Mouse (Mus musculus) naive thymus-derived CD4-positive, alpha-beta T cell, adult 2 months (primary cell): ENCODE results near the gene Plekhg5.

Experiments used
- DNase-seq: peaks from one replicate; pipeline ENCODE4 v3.0.0-alpha.2; 2011; ENCODE audit warnings: low read depth

Plekhg5 gene

DNA sequence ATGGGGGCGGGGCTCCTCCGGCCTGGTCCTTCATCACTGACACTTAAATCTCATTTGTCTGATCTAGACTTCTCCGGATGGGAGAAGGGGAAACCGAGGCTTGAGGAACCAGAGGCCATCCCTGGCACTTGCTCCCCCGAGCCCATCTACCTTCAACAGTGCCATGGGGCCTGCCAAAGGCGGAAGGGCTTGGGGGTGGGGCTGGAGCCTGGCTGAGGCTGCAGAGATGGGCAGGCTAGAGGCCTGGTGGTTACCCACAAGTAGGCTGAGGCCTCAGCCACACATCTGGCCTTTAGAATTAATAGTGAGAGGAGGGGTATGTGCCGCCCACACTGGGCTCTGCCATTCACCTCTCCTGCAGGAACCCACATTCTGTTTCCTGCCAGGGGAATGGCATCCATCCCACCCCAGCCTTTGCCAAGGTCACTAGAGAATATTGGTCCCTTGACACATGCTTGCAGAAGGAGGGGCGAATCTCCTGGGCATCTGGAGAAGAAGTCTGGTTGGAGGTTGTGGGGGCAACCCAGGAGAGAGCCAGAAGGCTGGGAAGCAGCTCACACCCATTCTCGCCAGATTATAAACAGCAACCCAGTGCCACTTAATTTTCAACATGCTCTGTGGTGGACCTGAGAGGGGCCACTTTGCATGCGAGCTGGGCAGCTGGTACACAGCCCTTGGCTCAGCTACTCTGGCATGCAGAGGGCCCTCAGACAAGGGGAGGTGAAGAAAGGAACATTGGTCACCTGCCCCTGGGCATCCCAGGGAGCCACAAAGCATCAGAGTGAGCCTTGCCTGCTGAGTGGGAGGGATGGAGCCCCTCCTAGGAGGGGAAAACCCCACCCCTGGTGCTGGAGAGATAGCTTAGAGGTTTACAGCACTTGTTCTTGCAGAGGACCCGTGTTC, 1.6 kb upstream of the Plekhg5 start:
- no peak for DNase-seq

DNA sequence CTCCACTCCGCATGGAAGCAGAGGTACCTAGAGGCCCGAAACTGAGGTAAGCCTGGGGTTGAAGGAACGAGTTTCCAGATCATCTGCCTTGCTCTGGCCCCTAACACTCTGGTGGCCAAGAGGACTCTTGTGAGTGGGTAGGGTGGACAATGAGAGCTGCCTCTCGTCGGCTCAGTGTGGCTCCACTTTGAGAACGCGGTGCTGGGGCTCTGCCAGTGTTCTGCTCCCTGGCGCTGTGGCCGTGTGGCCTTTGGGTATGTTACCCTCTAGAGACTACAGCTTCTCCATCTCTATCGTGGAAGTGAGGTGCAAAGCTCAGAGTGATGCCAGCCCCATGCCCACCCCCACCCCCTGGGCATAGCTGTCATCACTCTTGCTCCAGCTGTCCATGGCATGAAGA, 357 bp downstream of the Plekhg5 start:
- no peak for DNase-seq

DNA sequence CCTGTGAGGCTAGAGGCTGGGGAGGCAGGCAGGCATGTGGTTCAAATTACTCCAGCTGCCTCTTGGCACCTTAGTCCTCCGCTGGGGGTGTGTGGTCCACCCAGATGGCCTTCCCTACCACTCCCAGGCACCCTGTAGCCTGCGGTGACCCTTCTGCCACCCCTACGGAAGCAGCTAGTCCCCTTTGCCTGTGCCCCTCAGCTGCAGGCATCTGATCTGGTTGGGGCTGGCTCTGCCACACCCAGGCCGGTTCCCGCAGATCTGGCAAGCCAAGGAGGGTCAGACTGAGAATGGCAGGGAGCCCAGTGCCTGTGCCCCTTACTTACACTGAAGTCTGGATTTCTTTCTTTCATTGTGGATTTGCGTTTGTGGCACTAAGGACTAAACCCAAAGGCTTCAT, 1.4 kb downstream of the Plekhg5 start:
- no peak for DNase-seq

DNA sequence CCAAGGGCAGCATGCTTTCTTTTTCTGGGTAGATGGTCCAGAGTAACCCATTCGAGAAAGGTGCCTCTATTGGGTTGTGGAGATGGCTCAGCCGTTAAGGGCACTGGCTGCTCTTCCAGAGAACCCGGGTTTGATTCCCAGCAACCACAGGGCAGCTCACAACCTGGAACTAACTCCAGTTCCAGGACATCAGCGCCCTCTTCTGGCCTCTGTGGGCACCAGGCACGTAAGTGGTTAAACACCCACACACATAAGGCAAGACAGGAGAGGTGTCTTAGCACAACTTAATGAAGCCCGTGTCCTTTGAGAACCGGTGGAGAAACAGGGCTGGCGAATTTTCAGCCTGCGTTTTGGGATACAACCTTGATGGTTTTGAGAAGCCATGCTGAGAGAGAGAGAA, 2.2 kb downstream of the Plekhg5 start:
- no peak for DNase-seq

DNA sequence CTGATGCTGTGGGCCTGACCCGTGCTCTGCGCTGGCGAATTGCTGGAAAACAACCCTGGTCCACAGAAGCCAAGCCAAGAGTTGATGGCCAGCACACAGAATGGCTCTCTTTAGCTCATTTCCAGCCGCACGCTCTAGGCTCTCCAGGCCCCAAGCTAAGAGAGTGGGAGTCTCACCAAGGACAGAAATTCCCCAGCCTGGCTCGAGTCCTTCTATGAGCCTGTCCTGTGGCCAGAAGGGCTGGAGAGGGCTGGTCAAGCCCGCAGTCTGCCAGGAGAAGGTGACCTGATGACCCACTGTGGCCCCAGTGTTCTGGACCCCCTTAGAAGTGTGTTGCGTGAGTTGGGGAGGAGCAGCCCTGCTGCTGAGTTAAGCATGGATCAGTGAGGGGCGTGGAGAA, 4.9 kb downstream of the Plekhg5 start:
- no peak for DNase-seq

DNA sequence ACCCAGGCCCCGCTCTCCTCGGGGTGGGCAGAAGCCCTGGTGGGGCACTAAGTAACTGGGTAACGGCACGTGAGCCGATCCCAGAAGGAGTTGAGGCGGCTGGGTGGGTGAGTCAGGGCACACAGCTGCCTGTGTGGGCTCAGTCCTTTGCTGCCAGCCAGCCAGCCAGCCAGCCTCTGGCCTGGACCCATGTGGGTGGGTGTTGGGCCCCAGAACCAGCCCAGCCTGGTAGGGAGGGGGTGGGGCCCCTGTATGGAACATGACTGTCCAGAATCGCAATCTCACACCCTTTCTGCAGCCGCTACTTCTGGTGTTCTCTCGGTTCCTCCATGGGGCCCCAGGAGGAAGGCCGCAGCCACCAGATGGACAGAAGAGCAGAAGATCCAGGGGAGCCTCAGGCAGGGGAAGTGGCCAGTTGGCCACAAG, 5.8 kb downstream of the Plekhg5 start:
- no peak for DNase-seq

DNA sequence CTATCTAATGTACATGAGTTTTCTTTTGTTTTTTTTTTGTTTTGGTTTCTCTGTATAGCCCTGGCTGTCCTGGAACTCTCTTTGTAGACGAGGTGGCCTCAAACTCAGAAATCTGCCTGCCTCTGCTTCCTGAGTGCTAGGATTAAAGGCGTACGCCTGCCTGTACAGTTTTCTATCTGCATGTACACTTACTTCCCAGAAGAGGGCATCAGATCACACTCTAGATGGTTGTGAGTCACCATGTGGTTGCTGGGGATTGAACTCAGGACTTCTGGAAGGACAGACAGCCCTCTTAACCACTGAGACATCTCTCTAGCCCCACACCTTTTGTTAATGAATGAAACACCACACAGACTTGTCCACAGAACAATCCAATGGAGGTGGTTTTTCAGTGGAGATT, 7.0 kb downstream of the Plekhg5 start:
- DNase-seq: no peak

DNA sequence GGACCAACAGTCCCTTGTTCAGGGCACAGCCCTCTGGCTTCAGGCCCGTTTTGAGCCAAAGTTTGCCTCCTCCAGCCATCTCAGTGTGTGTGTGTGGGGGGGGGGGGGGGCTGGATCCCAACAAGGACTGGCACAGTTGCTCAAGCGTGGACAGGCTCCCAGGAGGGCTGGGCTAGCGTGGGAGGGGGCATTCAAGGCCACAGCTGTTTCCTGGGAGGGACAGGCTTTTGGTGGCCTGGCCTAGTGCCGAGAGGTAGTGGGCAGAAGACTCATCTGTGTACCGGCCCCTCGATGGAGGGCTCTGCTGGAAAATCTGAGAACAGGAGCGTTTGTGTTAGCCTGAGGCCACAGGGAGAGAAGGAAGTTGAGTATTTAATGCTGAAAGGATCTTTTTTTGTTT, 7.6 kb downstream of the Plekhg5 start:
- no peak for DNase-seq

DNA sequence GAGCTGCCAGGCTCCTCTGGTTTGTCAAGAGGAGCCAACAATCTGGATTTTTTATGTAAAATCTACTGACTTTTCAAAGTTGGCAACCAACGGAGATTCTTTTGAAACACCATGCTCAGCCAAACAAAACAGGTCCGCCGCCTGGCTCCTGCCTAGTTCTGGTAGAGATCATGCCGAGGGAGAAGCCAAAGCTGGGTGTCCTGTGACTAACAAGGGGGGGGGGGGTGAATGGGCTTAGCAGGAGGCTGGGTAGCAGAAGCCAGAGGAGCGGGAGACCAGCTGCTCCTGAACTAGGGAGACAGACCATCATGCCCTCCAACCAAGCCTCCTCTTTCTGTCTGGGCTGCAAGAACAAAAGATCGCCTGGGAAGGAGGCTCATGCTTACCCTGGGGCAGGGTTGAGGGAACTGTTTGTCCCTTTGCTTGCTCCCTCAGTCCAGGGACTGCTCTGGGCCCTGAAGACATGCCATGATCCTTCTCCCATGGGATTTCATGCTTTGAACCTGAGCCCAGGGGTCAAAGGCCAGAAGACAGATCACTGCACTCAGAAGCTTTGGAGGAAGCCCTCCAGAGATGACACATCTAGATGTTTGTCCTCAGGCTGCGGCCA, 11.4 kb downstream of the Plekhg5 start:
- no peak for DNase-seq

DNA sequence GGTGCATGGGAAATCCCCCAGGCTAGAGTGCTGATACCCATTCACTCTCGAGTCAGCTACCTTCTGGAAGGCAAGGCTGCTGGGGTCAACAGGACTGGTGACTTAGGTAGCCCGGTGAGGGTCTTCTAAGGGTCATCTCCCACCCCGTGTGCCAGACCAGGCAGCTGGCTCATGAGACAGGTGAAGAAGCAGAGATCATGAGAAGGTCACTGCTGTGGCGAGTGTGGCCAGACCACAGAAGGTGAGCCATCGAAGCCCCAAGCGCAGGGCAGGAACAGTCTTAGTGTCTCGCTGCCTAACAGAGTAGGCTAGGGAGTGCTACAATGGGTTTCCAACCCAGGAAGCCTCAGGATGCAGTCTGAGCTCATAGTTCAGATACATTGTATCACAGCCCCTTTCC, 12.3 kb downstream of the Plekhg5 start:
- DNase-seq: no peak

DNA sequence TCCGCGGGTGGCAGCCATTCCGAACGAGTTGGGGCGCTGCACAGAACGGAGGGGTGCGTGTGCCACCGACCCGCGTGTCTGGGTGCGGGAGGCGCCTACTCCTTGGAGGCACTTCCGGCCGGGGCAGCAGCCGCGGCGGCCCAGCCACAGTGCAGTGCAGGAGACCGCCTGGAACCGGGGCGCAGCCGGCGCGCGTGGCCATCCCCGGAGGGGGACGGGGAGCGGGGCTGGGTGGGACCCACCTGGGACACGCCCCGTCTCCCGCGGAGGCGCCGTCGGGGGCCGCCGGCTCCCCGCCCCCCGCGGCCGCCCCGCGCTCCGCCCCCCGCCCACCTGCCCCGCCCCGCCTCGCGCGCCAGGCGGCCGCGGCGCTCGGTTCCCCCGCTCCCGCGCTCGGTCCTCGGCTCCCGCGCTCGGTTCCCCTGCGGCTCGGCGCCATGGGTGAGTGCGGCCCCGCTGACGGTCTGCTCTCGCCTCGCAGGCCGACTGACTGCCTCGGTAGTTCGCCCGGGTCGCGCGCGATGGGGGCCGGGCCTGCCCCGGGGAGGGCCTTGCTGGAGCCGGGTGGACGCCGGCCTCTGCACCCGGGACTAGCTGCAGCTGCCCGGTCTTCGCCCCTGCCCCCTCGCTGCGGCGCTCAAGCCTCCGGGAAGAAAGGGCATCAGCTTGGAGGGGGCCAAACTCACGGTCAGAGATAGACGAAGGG, 14.4 kb downstream of the Plekhg5 start:
- peak; percentile 67 for DNase-seq

DNA sequence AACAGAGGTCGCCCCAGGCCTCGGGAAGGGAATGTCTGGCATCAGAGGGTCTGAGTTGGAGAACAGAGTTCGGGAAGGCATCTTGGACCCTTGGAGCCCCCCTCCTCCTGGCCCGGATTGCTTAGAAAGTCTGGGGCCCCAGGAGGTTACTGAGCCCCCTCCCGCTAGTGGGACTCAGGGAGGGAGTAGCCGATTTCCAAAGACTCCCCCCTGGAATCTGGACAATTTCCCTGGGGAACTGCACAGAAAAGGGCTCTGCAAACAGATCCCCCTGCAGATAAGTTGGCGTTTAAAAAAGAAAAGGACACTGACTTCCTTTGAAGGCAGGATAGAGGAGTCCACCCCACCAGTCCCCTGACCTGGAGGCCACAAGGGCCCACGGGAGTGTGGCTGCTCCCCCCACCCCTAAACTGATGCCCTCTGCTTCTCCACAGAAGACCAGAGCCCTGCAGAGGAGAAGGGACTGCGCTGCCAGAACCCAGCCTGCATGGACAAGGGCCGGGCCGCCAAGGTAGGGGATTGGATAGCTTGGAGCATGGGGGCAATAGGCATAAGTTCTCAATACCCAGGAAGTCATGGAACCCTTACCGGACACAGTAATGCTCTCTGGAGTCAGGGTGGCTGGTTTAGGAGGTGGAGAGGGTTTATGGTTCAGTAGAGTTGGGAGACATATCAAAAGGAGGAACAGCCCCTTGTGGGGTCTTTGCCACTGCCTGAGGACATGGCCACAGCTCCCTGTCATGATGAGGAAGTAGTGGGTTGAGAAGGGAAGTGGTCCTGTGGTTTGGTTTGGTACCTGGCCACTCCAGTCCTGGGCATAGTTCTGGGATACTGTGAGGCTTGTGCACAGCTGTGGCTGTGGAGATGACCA, 15.1 kb downstream of the Plekhg5 start:
- no peak for DNase-seq

DNA sequence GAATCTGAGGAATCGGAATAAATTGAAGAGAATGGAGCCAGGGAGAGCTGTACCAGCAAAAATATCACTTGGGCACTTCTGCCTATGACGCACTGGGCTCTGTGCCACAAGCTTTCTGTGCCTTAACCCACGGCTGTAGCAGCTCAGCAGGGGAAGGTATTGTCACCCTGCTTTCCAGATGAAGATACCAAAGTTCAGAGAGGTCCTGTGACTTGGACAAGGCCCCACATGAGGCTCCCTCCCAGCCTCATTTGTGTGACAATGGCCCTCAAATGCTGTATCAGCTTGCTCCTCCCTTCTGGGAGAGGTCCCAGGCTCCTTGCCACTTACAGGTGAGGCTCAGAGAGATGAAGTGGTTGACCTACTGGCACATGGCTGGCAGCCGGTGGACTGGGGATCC, 15.8 kb downstream of the Plekhg5 start:
- DNase-seq: no peak

DNA sequence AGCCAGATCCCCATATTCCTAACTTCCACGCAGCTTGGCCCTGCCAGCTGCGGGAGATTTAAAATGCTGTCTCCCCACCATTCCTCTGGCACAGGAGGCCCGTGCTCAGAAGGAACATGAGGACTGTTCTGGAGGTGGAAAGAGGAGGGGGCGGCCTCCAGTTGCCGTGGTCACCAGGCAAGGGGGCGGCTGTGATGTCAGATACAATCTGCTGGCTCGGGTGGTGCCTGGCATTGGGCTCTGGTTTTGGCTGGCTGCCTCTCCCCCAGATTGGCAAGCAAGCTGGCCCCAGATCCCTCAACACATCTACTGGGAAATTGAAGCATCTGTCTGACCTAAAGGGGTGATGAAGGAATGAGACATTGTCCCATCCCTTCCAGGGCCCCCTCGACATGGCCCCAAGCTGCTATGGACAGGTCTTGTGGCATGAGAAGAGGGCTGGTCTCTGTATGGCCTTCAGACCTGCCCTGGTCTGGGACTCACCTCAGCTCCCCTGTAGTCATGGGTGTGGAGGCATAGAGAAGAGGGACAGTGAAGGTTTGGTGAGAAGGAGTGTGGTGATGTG, 16.3 kb downstream of the Plekhg5 start:
- DNase-seq: no peak

DNA sequence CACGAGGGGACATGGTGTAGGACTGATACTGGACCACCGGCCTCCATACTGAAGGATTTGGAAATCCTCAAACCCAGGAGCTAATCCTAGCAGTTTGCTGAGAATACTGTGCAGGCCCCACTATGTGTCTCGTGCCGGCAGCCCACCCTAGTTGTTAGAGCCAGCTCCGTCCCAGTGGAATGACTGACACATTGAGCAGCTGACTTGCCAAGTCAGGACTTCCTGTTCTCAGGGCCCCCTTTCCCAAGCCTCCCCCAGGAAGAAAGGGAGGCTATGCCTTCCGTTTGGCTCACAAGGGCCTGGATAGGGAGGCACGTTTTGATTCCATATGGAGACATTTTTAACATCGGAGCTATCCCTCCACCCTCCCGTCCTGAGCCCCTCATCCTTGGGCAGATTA, 17.9 kb downstream of the Plekhg5 start:
- no peak for DNase-seq

DNA sequence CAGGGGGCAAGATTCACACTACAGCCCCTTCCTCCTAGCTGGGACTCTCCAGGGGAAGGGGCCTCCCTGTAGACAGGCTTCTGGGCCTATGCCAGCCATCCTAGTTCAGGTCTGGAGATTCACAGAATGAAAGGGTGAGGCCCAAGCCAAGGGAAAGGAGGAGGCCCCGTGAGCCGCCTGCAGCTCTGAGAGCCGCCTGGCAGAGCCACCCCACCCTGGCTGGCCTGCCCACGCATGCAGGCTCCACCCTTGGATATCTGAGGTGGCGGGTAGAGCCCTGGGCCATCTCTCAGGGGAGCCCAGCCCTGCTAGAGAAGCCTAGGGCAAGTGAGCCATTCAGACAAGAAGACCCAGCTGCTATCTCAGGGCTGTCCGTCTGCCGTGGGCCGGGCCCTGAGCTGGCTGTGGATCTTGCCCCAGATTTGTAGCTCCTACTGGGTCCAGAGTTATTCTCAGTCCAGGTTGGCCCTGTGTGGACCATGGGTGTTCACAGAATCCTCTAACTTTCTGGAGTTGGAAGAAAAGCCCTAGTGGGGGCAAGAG, 20.5 kb downstream of the Plekhg5 start:
- no peak for DNase-seq

DNA sequence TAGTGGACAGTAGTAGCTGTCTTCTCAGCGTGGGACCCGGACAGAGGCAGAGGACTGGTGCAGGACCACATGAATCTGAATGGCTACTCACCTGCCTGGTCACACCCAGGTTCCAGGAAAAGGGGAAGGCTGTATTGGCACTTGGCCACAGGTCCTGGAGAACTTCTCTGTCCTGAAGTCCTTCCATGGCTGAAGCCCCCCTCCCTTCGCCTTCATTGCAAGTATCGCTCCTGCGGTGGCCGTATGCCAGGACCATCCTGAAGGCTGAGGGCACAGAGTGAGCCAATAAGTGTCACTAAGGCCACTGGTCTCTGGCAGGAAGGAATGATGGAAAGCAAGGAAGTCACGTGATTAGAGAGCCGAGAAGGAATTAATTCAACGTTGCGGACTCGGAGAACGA, 21.9 kb downstream of the Plekhg5 start:
- no peak for DNase-seq

DNA sequence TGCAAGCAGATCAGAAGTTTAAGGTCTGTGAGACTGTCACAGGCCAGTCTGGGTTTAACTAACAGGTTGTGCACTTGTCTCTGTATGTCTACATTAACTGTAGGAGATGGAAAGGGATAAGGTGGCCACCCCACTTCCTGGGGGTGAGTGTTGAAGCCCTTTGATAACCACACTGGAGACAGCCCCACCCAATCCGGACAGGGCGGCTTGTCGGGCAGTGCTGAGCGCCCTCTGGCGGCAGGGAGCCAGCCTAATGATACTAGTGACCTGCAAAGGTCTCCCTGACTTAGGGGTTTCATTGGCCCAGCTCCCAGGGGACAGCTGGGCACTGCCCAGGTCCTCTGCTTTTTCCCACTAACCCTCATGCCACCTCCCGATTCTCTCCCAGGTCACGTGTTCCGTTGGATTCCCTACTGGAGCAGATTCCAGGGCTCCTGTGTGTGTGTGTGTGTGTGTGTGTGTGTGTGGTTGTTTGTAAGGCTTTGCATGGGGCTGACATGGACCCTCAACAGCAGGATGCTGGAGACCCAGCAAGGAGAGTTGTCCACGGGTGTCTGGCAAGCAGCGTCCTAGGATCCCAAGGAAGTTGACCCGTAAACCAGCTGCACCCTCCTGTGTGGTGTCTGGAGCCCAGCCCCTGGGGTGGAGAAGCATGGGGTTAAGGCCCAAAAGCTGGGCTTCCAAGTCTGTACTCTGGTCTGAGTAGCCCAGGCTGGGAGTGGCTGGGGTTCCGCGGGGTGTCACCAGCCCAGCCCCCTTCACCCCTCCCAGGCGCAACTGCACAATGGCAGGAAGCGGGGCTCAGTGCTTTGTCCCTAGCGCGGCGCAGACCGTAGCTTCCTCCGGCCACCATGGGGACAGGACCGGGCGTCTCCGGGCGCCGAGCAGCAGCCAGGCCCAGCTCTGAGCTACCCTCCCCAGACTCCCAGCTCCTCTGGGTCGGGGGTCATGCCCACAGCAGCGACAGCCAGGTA, 23.9 kb downstream of the Plekhg5 start:
- DNase-seq: peak; percentile 83

DNA sequence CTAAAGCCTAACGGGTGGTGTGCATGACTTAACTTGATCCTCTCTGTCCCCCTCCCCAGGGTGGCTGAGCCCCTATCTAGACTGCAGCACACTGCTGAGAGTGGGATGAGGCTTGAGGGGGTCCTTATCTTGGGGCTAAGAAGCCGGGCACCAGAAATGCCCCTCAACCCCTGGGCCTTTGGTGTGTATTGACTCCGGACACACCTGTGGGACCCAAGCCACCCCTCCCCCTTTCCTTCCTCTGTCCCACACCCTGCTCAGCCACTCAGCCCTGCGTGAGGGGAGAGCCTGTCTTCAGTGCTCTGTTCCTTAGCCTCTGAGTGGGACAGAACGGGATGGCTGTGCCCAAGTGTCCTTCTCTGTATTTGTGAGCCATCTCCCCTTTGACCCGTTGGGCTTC, 24.6 kb downstream of the Plekhg5 start:
- DNase-seq: no peak
